Mouse (Mus musculus): Measurements from ENCODE around the gene Enpp5. TPM values are rescaled to one million over a fixed set of nuclear protein-coding genes. Genes with fewer than 3 reads are reported as not detected.

The Enpp5 gene
- total and polyA plus RNA-seq, 3 experiments: 13.3 to 14.2 (median 14.2) TPM

DNA sequence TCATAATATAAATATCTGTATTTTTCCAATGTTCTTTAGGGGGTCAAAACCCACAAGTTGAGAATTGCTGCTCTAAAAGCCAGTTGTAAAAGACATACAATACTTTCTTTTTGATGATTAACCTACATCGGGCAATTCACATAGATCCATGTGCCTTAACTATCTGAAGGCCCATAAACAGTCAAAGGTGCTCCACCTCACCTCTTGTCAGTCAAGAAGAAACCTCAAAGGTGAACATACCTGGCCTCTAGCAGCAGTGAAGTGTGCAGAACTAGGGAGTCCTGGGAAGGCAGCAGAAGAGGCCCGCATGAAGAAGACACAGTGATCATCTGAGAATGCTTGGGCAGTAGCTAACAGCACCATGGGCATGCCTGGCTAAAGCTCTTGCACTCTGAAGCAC is 38.2 kb upstream of the Enpp5 start:
- no peak overlapping the region for H3K9ac ChIP-seq (ENCODE audit: low read depth, low read length)
- H3K27ac ChIP-seq: no peak overlapping the region
- H3K36me3 ChIP-seq (ENCODE audit: control insufficient read depth, insufficient read depth, low read length): peaks cover 4% of the 10 kb centered on the region; the same call in 1 of the 2 replicates
- 94% methylated on average over 2 of the region's 2 CpGs for WGBS
- DNase-seq: no peak
- H3K79me2 ChIP-seq (replicated peaks; ENCODE audit: control insufficient read depth, insufficient read depth, low read length): no peaks in the 10 kb centered on the region
- intact Hi-C loops (cut with DNase I): no loop called here
- no peaks in the 10 kb centered on the region for H3K4me1 ChIP-seq (ENCODE audit: control insufficient read depth, insufficient read depth, low read length)
- H3K4me3 ChIP-seq: no peak overlapping the region
- no peak for TF ChIP-seq CTCF (IDR thresholded peaks at IDR 0.05)
- TF ChIP-seq POLR2A (IDR thresholded peaks at IDR 0.05; ENCODE audit: insufficient read depth, low read depth, low read length): no peak
- TF ChIP-seq EP300 (IDR thresholded peaks at IDR 0.05; ENCODE audit: insufficient read depth, low read depth, low read length): no peak
- H3K27me3 ChIP-seq (ENCODE audit: control insufficient read depth, insufficient read depth, low read length): no peaks in the 10 kb centered on the region

DNA sequence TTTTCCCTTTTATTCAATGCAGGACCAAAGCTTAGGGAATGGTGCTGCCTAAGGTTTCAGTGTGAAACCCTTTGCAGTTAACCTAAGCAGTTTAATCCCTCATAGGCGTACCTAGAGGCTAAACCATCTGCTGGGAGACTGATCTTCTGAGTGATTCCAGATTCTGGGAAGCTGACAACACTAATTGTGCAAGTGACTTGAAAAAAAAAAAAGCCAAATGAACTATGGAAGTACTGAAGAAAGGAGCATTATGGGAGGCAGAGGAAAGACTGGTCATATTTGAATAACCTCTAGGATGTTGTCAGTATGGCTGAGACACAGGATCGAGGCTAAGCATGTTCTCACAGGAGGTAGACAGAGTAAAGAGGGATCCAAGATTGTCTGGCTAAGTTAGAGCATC is 36.3 kb upstream of the Enpp5 start:
- no peak for TF ChIP-seq EP300 (IDR thresholded peaks at IDR 0.05; ENCODE audit: insufficient read depth, low read depth, low read length)
- TF ChIP-seq CTCF (IDR thresholded peaks at IDR 0.05): no peak
- TF ChIP-seq POLR2A (IDR thresholded peaks at IDR 0.05; ENCODE audit: insufficient read depth, low read depth, low read length): no peak
- Histone ChIP-seq H3K79me2 (replicated peaks; ENCODE audit: control insufficient read depth, insufficient read depth, low read length) (no peaks in the 10 kb centered on the region), H3K27me3 (ENCODE audit: control insufficient read depth, insufficient read depth, low read length) (no peaks in the 10 kb centered on the region), H3K36me3 (ENCODE audit: control insufficient read depth, insufficient read depth, low read length) (peaks cover 4% of the 10 kb centered on the region; the same call in 1 of the 2 replicates), H3K27ac (no peak overlapping the region), H3K4me1 (ENCODE audit: control insufficient read depth, insufficient read depth, low read length) (no peaks in the 10 kb centered on the region), H3K4me3 (no peak overlapping the region), H3K9ac (ENCODE audit: low read depth, low read length) (no peak overlapping the region)
- 67% methylated on average over 2 of the region's 2 CpGs for WGBS
- intact Hi-C loops (cut with DNase I): no loop called here
- DNase-seq: no peak

DNA sequence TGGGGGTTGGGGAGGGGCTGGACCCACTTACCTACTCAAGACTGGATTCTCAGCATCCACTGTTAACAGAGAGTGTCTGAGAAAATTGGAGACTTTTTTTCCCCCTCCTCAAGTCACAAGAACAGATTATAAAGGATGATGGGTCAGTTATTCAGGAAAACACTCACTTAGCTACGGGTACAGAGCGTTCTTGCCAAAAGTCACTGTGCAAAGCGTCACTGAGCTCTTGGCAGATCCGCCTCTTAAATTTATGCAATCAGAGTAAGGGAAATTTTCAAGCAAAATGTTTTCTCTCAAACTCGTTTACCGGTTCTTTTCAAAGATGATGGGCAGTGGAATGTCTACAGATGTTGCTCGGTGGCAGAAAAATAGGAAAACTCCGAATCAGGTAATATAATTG is 35.8 kb upstream of the Enpp5 start:
- Histone ChIP-seq H3K9ac (ENCODE audit: low read depth, low read length) (no peak overlapping the region), H3K79me2 (replicated peaks; ENCODE audit: control insufficient read depth, insufficient read depth, low read length) (no peaks in the 10 kb centered on the region), H3K4me3 (no peak overlapping the region), H3K27ac (no peak overlapping the region), H3K27me3 (ENCODE audit: control insufficient read depth, insufficient read depth, low read length) (no peaks in the 10 kb centered on the region), H3K36me3 (ENCODE audit: control insufficient read depth, insufficient read depth, low read length) (peaks cover 4% of the 10 kb centered on the region; the same call in 1 of the 2 replicates), H3K4me1 (ENCODE audit: control insufficient read depth, insufficient read depth, low read length) (no peaks in the 10 kb centered on the region)
- WGBS: 77% methylated on average over 8 of the region's 8 CpGs
- DNase-seq: peak in 1 of 2 experiments; percentile 6
- intact Hi-C loops (cut with DNase I): no loop called here
- no peak for TF ChIP-seq EP300 (IDR thresholded peaks at IDR 0.05; ENCODE audit: insufficient read depth, low read depth, low read length)
- no peak for TF ChIP-seq CTCF (IDR thresholded peaks at IDR 0.05)
- no peak for TF ChIP-seq POLR2A (IDR thresholded peaks at IDR 0.05; ENCODE audit: insufficient read depth, low read depth, low read length)

DNA sequence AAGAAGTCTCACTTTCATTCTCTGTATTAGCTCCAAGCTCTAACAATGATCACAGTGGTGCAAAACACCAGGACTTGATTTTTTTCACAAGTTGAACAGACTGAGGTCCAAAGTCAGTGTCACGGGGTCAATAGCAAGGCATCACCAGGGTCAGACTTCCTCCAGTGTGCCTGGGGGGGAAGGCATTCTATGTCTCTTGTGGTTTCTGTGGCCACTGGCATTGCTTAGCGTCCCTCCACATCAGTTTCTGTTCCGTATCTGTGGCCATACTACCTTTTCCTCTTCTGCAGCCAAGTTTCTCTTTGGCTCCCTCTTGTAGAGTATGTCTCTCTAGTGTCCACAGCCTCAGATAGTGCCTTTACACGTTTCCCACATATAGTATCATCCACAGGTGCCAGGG is 25.2 kb upstream of the Enpp5 start:
- Histone ChIP-seq H3K4me3 (no peak overlapping the region), H3K9ac (ENCODE audit: low read depth, low read length) (no peak overlapping the region), H3K79me2 (replicated peaks; ENCODE audit: control insufficient read depth, insufficient read depth, low read length) (no peaks in the 10 kb centered on the region), H3K36me3 (ENCODE audit: control insufficient read depth, insufficient read depth, low read length) (no peaks in the 10 kb centered on the region), H3K27me3 (ENCODE audit: control insufficient read depth, insufficient read depth, low read length) (no peaks in the 10 kb centered on the region), H3K4me1 (ENCODE audit: control insufficient read depth, insufficient read depth, low read length) (no peaks in the 10 kb centered on the region), H3K27ac (no peak overlapping the region)
- intact Hi-C loops (cut with DNase I): no loop called here
- WGBS: 68% methylated on average over 4 of the region's 4 CpGs
- peak in 1 of 2 experiments; percentile 20 for DNase-seq
- TF ChIP-seq POLR2A (IDR thresholded peaks at IDR 0.05; ENCODE audit: insufficient read depth, low read depth, low read length) (no peak), CTCF (IDR thresholded peaks at IDR 0.05) (no peak), EP300 (IDR thresholded peaks at IDR 0.05; ENCODE audit: insufficient read depth, low read depth, low read length) (no peak)

DNA sequence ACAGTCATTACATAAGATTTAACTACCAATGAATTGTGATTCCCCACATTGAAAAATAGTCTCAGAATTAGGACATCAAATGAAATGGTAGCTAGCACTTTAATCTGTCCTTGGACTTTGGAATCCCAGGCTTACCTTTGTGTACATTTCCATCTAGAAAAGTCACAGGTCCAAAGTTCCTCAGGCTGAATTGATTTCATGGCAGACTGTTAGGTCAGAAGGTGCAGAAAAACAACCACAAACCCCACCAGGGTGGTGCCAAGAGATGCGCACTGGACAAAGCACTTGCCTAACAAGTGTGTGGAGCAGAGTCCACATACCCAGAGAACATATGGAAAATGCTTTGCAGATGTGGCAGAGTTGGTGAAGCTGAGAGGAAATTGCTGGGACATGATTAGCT is 21.5 kb upstream of the Enpp5 start:
- Histone ChIP-seq H3K27me3 (ENCODE audit: control insufficient read depth, insufficient read depth, low read length) (no peaks in the 10 kb centered on the region), H3K27ac (no peak overlapping the region), H3K9ac (ENCODE audit: low read depth, low read length) (no peak overlapping the region), H3K4me3 (no peak overlapping the region), H3K79me2 (replicated peaks; ENCODE audit: control insufficient read depth, insufficient read depth, low read length) (no peaks in the 10 kb centered on the region), H3K4me1 (ENCODE audit: control insufficient read depth, insufficient read depth, low read length) (no peaks in the 10 kb centered on the region), H3K36me3 (ENCODE audit: control insufficient read depth, insufficient read depth, low read length) (no peaks in the 10 kb centered on the region)
- WGBS: 89% methylated on average over 1 of the region's 1 CpGs
- no peak for TF ChIP-seq EP300 (IDR thresholded peaks at IDR 0.05; ENCODE audit: insufficient read depth, low read depth, low read length)
- no peak for TF ChIP-seq CTCF (IDR thresholded peaks at IDR 0.05)
- no peak for TF ChIP-seq POLR2A (IDR thresholded peaks at IDR 0.05; ENCODE audit: insufficient read depth, low read depth, low read length)
- DNase-seq: no peak
- intact Hi-C loops (cut with DNase I): no loop called here

DNA sequence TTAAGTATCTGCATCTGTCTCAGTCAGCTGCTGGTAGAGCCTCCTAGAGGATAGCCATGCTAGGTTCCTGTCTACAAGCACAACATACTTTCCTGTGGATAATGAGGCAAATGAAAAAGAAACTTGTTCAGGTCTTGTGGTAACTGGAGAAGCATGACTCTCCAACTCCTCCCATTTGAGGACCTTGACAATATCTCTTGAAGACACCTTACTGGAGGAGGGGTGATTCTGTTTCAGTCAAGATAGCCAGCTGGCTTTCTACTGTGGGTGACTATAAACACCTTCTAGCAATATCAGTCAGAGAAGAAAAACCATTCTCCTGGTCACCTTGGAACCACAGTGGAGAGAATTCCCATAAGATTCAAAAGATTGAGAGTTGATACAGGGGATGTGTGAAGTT is 20.5 kb upstream of the Enpp5 start:
- no peak overlapping the region for H3K4me3 ChIP-seq
- no peak overlapping the region for H3K27ac ChIP-seq
- TF ChIP-seq POLR2A (IDR thresholded peaks at IDR 0.05; ENCODE audit: insufficient read depth, low read depth, low read length): no peak
- TF ChIP-seq EP300 (IDR thresholded peaks at IDR 0.05; ENCODE audit: insufficient read depth, low read depth, low read length): no peak
- TF ChIP-seq CTCF (IDR thresholded peaks at IDR 0.05): no peak
- no peaks in the 10 kb centered on the region for H3K4me1 ChIP-seq (ENCODE audit: control insufficient read depth, insufficient read depth, low read length)
- H3K36me3 ChIP-seq (ENCODE audit: control insufficient read depth, insufficient read depth, low read length): no peaks in the 10 kb centered on the region
- intact Hi-C loops (cut with DNase I): no loop called here
- no peaks in the 10 kb centered on the region for H3K79me2 ChIP-seq (replicated peaks; ENCODE audit: control insufficient read depth, insufficient read depth, low read length)
- DNase-seq: no peak
- no peaks in the 10 kb centered on the region for H3K27me3 ChIP-seq (ENCODE audit: control insufficient read depth, insufficient read depth, low read length)
- H3K9ac ChIP-seq (ENCODE audit: low read depth, low read length): no peak overlapping the region
